Mouse (Mus musculus): ENCODE data around the gene Gm45713. TPM values are rescaled to one million over a fixed set of nuclear protein-coding genes. Genes with fewer than 3 reads are reported as not detected.

The Gm45713 gene
- polyA plus RNA-seq, 1 experiment, result not detected

GRCm38 (mm10) chr7:45094121-45094520 lies 41.9 kb downstream of the Gm45713 start:
- Histone ChIP-seq H3K4me1 (ENCODE audit: control insufficient read depth, insufficient read depth, insufficient read length, low read length) (peaks cover 21% of the 10 kb centered on the region), H3K27ac (replicated peaks; ENCODE audit: low read depth, low read length) (no peak overlapping the region), H3K4me3 (ENCODE audit: insufficient read depth, low read depth, low read length) (no peak overlapping the region)

DNA sequence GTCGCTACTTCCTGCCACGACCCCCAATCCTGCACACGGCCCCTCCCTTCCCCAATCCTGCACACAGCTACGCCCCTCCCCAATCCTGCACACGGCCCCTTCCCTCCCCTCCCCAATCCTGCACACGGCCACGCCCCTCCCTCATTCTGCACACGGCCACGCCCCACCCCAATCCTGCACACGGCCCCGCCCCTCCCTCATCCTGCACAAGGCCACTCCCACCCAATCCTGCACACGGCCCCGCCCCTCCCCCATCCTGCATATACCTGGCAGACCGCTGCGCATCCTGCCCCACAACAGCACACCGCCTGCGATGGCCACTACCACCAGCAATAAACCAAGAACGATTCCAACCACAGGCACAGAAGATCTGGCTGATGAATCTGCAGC lies 42.5 kb downstream of the Gm45713 start:
- H3K4me1 ChIP-seq (ENCODE audit: control insufficient read depth, insufficient read depth, insufficient read length, low read length), result peaks cover 18% of the 10 kb centered on the region
- H3K4me3 ChIP-seq (ENCODE audit: insufficient read depth, low read depth, low read length), result no peak overlapping the region
- no peak overlapping the region for H3K27ac ChIP-seq (replicated peaks; ENCODE audit: low read depth, low read length)

GRCm38 (mm10) chr7:45092828-45093515 lies 43.1 kb downstream of the Gm45713 start:
- Histone ChIP-seq H3K27ac (replicated peaks; ENCODE audit: low read depth, low read length) (no peak overlapping the region), H3K4me3 (ENCODE audit: insufficient read depth, low read depth, low read length) (no peak overlapping the region), H3K4me1 (ENCODE audit: control insufficient read depth, insufficient read depth, insufficient read length, low read length) (peaks cover 12% of the 10 kb centered on the region)

DNA sequence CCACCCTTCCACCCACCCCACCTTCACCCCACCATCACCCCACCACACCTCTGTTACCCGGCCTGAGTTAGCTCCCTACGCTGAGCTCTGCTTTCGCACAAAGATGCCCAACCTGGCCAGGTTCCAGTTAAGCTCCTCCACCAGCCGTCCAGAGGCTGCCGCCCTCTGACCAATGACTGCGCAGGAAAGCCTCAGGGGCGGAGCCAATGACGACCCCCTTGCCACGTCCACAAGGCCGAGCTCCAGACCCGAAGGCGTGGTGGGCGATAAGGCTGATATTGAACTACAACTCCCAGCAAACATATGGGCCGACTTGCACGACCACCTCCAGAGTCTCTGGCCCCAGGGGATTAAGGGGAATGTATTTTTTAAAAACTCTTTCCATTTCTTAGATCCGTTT lies 44.0 kb downstream of the Gm45713 start, which contains the start of gene Rcn3:
Gene Rcn3, minus strand, starts transcription at position 174 of the 400 bp plus-strand sequence.
- Histone ChIP-seq H3K4me1 (ENCODE audit: control insufficient read depth, insufficient read depth, insufficient read length, low read length) (peaks cover 5% of the 10 kb centered on the region; the same call in 1 of the 2 replicates), H3K27ac (replicated peaks; ENCODE audit: low read depth, low read length) (no peak within 1 kb of the TSS), H3K4me3 (ENCODE audit: insufficient read depth, low read depth, low read length) (peak within 1 kb of the TSS; percentile 40)

DNA sequence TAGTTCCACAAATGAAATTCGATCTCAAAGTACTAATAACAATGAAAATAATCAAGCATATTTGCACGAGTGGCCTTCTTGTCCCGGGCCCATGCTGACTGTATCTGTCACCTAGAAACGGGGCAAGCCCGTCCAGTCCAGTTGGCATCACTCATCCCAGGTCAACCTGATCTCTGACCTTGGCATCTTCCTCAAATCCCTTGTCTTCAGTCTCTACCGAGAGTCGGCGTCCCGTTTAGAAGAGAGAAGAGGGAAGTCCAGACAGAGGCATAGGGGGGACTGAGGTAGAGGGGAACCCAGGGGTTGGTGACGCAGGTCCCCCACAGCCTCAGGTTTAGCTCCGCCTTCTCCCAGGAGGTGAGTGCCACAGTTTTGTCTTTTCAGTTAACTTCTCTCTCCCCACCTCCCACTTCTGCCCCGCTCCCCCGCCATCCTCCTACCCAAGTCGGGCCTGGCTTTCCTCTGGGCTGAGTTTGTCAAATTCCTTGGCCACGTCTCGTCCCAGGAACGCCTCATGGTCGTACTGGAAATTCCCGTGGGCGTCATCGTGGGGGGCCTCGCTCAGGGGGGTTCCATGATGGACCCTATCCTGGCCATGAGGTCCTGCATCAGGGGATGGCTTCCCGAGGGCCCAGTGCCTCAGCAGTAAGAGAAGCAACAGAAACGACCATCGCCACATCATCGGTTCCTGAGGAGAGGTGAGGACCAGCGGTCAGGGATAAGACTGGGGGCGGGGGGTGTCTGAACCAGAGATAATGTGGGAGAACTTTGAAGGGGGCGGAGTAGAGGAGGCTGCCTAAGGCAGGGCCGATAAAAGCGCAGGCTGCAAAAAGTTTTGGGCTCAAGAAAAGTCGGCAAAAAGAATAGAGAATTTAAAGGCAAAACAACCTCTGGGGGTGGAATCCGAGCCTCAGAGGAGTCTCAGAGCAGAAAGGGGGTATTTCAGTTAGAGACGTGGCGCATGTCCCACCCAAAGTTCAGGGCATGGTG lies 44.7 kb downstream of the Gm45713 start:
- peaks cover 5% of the 10 kb centered on the region; the same call in 1 of the 2 replicates for H3K4me1 ChIP-seq (ENCODE audit: control insufficient read depth, insufficient read depth, insufficient read length, low read length)
- no peak overlapping the region for H3K27ac ChIP-seq (replicated peaks; ENCODE audit: low read depth, low read length)
- H3K4me3 ChIP-seq (ENCODE audit: insufficient read depth, low read depth, low read length), result peak overlapping the region; percentile 40

- Histone ChIP-seq H3K27ac (replicated peaks; ENCODE audit: low read depth, low read length) (no peak overlapping the region), H3K4me1 (ENCODE audit: control insufficient read depth, insufficient read depth, insufficient read length, low read length) (peaks cover 5% of the 10 kb centered on the region; the same call in 1 of the 2 replicates), H3K4me3 (ENCODE audit: insufficient read depth, low read depth, low read length) (peak overlapping the region; percentile 40; the same call in 1 of the 2 replicates)
Measured at GRCm38 (mm10) chr7:45090251-45090977, 45.6 kb downstream of the Gm45713 start.

- peaks cover 5% of the 10 kb centered on the region; the same call in 1 of the 2 replicates for H3K4me1 ChIP-seq (ENCODE audit: control insufficient read depth, insufficient read depth, insufficient read length, low read length)
- no peak overlapping the region for H3K4me3 ChIP-seq (ENCODE audit: insufficient read depth, low read depth, low read length)
- H3K27ac ChIP-seq (replicated peaks; ENCODE audit: low read depth, low read length), result no peak overlapping the region
Measured at GRCm38 (mm10) chr7:45088597-45088996, 47.4 kb downstream of the Gm45713 start.

DNA sequence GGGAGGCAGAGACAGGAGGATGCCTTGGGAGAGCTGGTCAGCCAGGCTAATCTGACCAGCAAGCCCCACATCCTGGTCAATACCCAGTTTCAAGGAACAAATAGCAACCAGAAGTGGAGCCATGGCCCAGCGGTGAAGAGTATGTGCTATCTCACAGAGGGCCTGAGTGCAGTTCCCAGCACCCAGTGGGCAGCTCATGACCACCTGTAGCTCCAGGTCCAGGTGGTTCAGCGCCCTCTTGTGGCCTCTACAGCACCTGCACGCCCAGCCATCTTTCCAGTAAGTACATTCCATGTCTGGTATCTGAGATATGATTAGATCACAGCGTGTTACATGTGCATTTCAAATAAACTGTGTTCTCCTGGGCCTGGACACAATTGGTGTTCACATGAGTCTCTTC lies 49.9 kb downstream of the Gm45713 start:
- H3K4me3 ChIP-seq (ENCODE audit: insufficient read depth, low read depth, low read length), result no peak overlapping the region
- peaks cover 10% of the 10 kb centered on the region for H3K4me1 ChIP-seq (ENCODE audit: control insufficient read depth, insufficient read depth, insufficient read length, low read length)
- no peak overlapping the region for H3K27ac ChIP-seq (replicated peaks; ENCODE audit: low read depth, low read length)

- peaks cover 10% of the 10 kb centered on the region for H3K4me1 ChIP-seq (ENCODE audit: control insufficient read depth, insufficient read depth, insufficient read length, low read length)
- H3K4me3 ChIP-seq (ENCODE audit: insufficient read depth, low read depth, low read length), result peak overlapping the region; percentile 22; the same call in 1 of the 2 replicates
- H3K27ac ChIP-seq (replicated peaks; ENCODE audit: low read depth, low read length), result peak overlapping the region; percentile 95
Measured at GRCm38 (mm10) chr7:45083300-45083890, 52.6 kb downstream of the Gm45713 start.

DNA sequence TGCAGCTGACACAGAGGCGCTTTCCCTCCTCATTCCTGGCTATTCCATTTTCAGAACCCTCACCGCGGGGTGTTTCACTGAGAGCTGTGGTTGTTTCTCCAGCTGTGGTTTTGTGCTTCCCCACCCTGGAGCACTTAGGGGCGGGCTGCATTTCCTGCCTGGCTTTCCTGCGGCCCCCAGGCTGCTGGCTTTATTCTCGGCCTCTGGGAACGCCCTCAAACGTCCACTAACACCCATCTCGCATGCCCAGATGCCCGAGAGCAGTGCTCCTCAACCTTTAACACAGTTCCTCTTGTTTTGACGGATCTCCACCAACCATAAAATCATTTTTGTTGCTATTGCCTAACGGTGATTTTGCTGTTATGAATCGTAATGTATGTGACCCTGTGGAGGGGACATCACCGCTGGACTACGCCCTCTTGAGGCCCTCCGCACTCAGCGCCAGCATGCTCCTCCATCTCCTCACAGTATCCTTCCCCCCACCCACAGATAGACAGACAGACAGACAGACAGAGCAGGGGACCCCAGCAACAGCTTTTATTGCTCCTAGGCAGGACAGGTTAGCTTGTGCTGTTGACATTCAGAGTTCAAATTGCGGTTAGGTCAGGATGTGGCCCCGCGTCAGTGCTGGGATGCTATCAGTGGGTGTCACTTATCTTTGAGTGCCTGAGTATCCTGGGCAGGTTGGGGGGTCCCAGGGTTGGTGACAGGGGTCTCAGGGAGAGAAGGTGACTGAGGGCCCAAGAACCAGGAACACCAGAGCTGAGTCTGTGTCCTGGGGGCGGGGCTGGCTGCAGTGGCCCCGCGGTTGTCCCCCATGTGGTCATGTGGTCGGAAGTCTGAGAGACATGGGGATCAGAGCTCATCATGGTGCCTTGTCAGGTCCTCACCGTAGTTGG lies 53.4 kb downstream of the Gm45713 start:
- H3K4me3 ChIP-seq (ENCODE audit: insufficient read depth, low read depth, low read length), result peak overlapping the region; percentile 22
- peaks cover 10% of the 10 kb centered on the region for H3K4me1 ChIP-seq (ENCODE audit: control insufficient read depth, insufficient read depth, insufficient read length, low read length)
- peak overlapping the region; percentile 95 for H3K27ac ChIP-seq (replicated peaks; ENCODE audit: low read depth, low read length)

GRCm38 (mm10) chr7:45081016-45081415 lies 55.0 kb downstream of the Gm45713 start:
- peak overlapping the region; percentile 31 for H3K27ac ChIP-seq (replicated peaks; ENCODE audit: low read depth, low read length)

GRCm38 (mm10) chr7:45079856-45080255 lies 56.2 kb downstream of the Gm45713 start:
- Histone ChIP-seq H3K4me3 (ENCODE audit: insufficient read depth, low read depth, low read length) (no peak overlapping the region), H3K27ac (replicated peaks; ENCODE audit: low read depth, low read length) (no peak overlapping the region), H3K4me1 (ENCODE audit: control insufficient read depth, insufficient read depth, insufficient read length, low read length) (peaks cover 12% of the 10 kb centered on the region)

More at GRCm38 (mm10) chr7:45081016-45081415, 55.0 kb downstream of the Gm45713 start:
- H3K4me3 ChIP-seq (ENCODE audit: insufficient read depth, low read depth, low read length), result no peak overlapping the region
- peaks cover 10% of the 10 kb centered on the region for H3K4me1 ChIP-seq (ENCODE audit: control insufficient read depth, insufficient read depth, insufficient read length, low read length)

- Histone ChIP-seq H3K4me1 (ENCODE audit: control insufficient read depth, insufficient read depth, insufficient read length, low read length) (peaks cover 12% of the 10 kb centered on the region), H3K4me3 (ENCODE audit: insufficient read depth, low read depth, low read length) (no peak overlapping the region), H3K27ac (replicated peaks; ENCODE audit: low read depth, low read length) (no peak overlapping the region)
Measured at GRCm38 (mm10) chr7:45078513-45078912, 57.5 kb downstream of the Gm45713 start.

- Histone ChIP-seq H3K4me1 (ENCODE audit: control insufficient read depth, insufficient read depth, insufficient read length, low read length) (peaks cover 5% of the 10 kb centered on the region), H3K27ac (replicated peaks; ENCODE audit: low read depth, low read length) (no peak overlapping the region), H3K4me3 (ENCODE audit: insufficient read depth, low read depth, low read length) (no peak overlapping the region)
Measured at GRCm38 (mm10) chr7:45077829-45078228, 58.2 kb downstream of the Gm45713 start.
